Comparison of ENCODE assay signal across 8 mouse cellular contexts in the genomic region with DNA sequence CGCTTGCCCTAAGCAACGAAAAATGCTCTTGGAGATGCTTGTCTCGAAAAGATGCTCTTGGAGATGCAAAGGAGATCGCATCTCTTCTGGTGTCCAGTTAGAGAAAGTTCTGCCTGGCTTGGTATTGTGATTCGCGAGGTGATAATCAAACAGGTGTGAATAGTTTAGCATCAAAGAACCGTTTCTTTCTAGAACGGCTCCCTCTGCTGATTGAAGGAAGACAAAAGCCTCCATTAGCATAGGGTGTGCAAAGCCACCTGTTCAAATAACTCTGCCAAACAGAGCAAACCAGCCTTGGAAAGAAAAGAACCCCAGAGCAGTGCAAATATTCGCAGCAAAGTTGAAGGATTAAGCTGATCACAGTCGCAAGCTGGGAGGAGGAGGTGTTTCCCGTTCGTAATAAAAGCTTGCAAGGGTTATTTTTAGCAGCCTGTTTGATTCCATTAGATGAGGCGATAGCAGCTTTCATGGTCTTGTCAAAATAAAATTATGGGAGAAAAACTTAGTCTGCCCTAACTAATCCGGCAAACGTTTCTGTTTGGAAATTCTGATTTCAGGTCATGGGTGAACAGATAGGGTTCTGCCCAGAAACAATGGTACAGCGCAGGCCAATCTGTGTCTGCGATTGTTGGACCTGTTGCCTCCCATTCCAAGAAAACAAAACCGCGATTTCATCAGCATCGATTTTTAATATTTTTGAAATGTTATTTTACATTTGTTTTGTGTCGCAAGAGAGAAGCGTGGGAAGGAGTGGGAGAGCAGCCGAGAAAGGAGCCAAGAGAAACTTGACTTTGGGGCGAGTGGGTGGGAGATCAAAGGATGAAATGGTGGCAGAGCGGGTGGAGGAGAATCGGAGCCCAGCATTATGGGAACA.
DNase-seq lines count a peak whose midpoint lies in the region; ATAC-seq and TF ChIP-seq lines count a peak whose summit lies in the region.

No protein-coding gene starts in this region.

- H3K4me3 ChIP-seq in intestine, postnatal 0 days (ENCODE audit: low read depth, low read length): peak overlapping the region; percentile 41
- H3K4me3 ChIP-seq in neural tube, embryonic 12.5 days: peak overlapping the region; percentile 45

- WGBS in intestine, postnatal 0 days: 17% methylated on average over 26 of the region's 26 CpGs
- WGBS in neural tube, embryonic 12.5 days: 15% methylated on average over 26 of the region's 26 CpGs

- H3K9ac ChIP-seq in intestine, postnatal 0 days (ENCODE audit: low read depth, low read length): no peak overlapping the region
- 0 out of 2 replicates have a peak overlapping the region, but pooled peaks have one; percentile 49 for H3K9ac ChIP-seq in neural tube, embryonic 12.5 days

- DNase-seq in frontal cortex, postnatal 14 days (ENCODE audit: low spot score in 2 of 2): no peak
- peak; percentile 53 for DNase-seq in retina, embryonic 14.5 days (ENCODE audit: low spot score)
- no peak for DNase-seq in retina, postnatal 1 day
- DNase-seq in gastrocnemius, postnatal 4 days (ENCODE audit: low spot score in 2 of 2): no peak
- DNase-seq in urinary bladder, postnatal 10 days (ENCODE audit: low spot score): no peak

- peak; percentile 68 for ATAC-seq in frontal cortex, adult (ENCODE audit: low TSS enrichment)
- ATAC-seq in intestine, postnatal 0 days: no peak
- ATAC-seq in neural tube, embryonic 12.5 days (ENCODE audit: low FRiP score, low read depth): peak; percentile 46; the same call in 1 of the 2 replicates

- peaks cover 4% of the 10 kb centered on the region; the same call in 1 of the 2 replicates for H3K9me3 ChIP-seq in intestine, postnatal 0 days (ENCODE audit: control insufficient read depth)
- H3K9me3 ChIP-seq in neural tube, embryonic 12.5 days: peaks cover 3% of the 10 kb centered on the region; the same call in 1 of the 2 replicates

- TF ChIP-seq CTCF in intestine, postnatal 0 days (IDR thresholded peaks at IDR 0.05; ENCODE audit: low read depth): peak; percentile 37

- peaks cover 21% of the 10 kb centered on the region for H3K27me3 ChIP-seq in intestine, postnatal 0 days (replicated peaks; ENCODE audit: control insufficient read depth, insufficient read depth, low read length)
- H3K27me3 ChIP-seq in neural tube, embryonic 12.5 days (replicated peaks): peaks cover 26% of the 10 kb centered on the region

- no peaks in the 10 kb centered on the region for H3K4me1 ChIP-seq in intestine, postnatal 0 days (replicated peaks; ENCODE audit: control insufficient read depth, insufficient read depth, low read length)
- peaks cover 17% of the 10 kb centered on the region for H3K4me1 ChIP-seq in neural tube, embryonic 12.5 days

- H3K36me3 ChIP-seq in intestine, postnatal 0 days (ENCODE audit: control insufficient read depth, insufficient read depth): no peaks in the 10 kb centered on the region
- no peaks in the 10 kb centered on the region; the same call in 1 of the 2 replicates for H3K36me3 ChIP-seq in neural tube, embryonic 12.5 days

- no peak overlapping the region for H3K27ac ChIP-seq in intestine, postnatal 0 days (ENCODE audit: low read depth, low read length)
- no peak overlapping the region for H3K27ac ChIP-seq in neural tube, embryonic 12.5 days

- peak overlapping the region; percentile 77 for H3K4me2 ChIP-seq in intestine, postnatal 0 days (replicated peaks; ENCODE audit: low read depth)
- H3K4me2 ChIP-seq in neural tube, embryonic 12.5 days (replicated peaks): peak overlapping the region; percentile 96
